Mouse (Mus musculus): ENCODE results near the gene Ercc4. TPM values are rescaled to one million over a fixed set of nuclear protein-coding genes. Genes with fewer than 3 reads are reported as not detected.

Gene Ercc4
- polyA plus RNA-seq, 1 experiment from 2014 or later, result 5.3 TPM

- ATAC-seq (ENCODE audit: low FRiP score, low TSS enrichment) (no peak), DNase-seq (ENCODE audit: low spot score) (peak; percentile 7)
- H3K36me3 ChIP-seq (ENCODE audit: control insufficient read depth, insufficient read depth, low read length), result peaks cover 14% of the 10 kb centered on the region
- no peaks in the 10 kb centered on the region for H3K9me3 ChIP-seq (ENCODE audit: control insufficient read depth, low read length)
- H3K27ac ChIP-seq (replicated peaks), result no peak overlapping the region
- TF ChIP-seq CTCF (IDR thresholded peaks at IDR 0.05; ENCODE audit: low read depth) (0 out of 2 replicates have a peak, but pooled peaks have one; percentile 7), EP300 (optimal IDR thresholded peaks at IDR 0.05) (no peak)
- H3K4me2 ChIP-seq (replicated peaks; ENCODE audit: low read depth), result no peak overlapping the region
- H3K4me3 ChIP-seq (ENCODE audit: low read depth, low read length), result no peak overlapping the region
- no peaks in the 10 kb centered on the region for H3K27me3 ChIP-seq (ENCODE audit: control insufficient read depth, insufficient read depth, low read length)
- H3K9ac ChIP-seq (ENCODE audit: low read length), result no peak overlapping the region
- 96% methylated on average over 10 of the region's 10 CpGs for WGBS
- no peaks in the 10 kb centered on the region for H3K4me1 ChIP-seq (replicated peaks; ENCODE audit: control insufficient read depth, insufficient read depth)
Measured at GRCm38 (mm10) chr16:13144682-13145410, 35.4 kb downstream of the Ercc4 start.

DNA sequence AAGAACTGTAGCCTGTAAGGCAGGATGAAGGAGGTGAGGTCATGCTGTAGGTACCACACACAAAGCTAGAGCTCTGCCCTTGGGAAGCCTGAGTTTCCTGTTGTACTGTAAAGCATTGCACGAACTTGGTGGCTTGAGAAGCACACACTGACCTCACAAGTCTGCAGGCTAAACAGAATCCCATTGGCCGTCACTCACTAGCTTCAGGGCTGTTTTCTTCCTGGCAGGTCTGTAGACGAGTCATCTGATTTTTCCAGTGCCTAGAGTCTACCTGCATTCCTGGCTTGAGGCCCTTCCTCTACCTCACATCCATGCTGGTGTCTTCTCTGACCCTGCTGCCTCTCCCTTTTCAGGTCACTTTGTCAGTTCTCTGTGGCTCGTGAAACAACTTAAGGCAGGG is 36.7 kb downstream of the Ercc4 start:
- DNase-seq (ENCODE audit: low spot score), result peak; percentile 10
- peak; percentile 16; the same call in 1 of the 2 replicates for ATAC-seq (ENCODE audit: low FRiP score, low TSS enrichment)
- H3K9me3 ChIP-seq (ENCODE audit: control insufficient read depth, low read length), result no peaks in the 10 kb centered on the region
- no peak overlapping the region for H3K4me2 ChIP-seq (replicated peaks; ENCODE audit: low read depth)
- TF ChIP-seq CTCF (IDR thresholded peaks at IDR 0.05; ENCODE audit: low read depth) (no peak), EP300 (optimal IDR thresholded peaks at IDR 0.05) (no peak)
- H3K27ac ChIP-seq (replicated peaks), result no peak overlapping the region
- 81% methylated on average over 4 of the region's 4 CpGs for WGBS
- H3K36me3 ChIP-seq (ENCODE audit: control insufficient read depth, insufficient read depth, low read length), result peaks cover 14% of the 10 kb centered on the region
- H3K4me3 ChIP-seq (ENCODE audit: low read depth, low read length), result no peak overlapping the region
- H3K4me1 ChIP-seq (replicated peaks; ENCODE audit: control insufficient read depth, insufficient read depth), result no peaks in the 10 kb centered on the region
- no peaks in the 10 kb centered on the region for H3K27me3 ChIP-seq (ENCODE audit: control insufficient read depth, insufficient read depth, low read length)
- no peak overlapping the region for H3K9ac ChIP-seq (ENCODE audit: low read length)

- TF ChIP-seq CTCF (IDR thresholded peaks at IDR 0.05; ENCODE audit: low read depth), result no peak
- TF ChIP-seq EP300 (optimal IDR thresholded peaks at IDR 0.05), result no peak
- no peak overlapping the region for H3K27ac ChIP-seq (replicated peaks)
- no peaks in the 10 kb centered on the region for H3K4me1 ChIP-seq (replicated peaks; ENCODE audit: control insufficient read depth, insufficient read depth)
- H3K27me3 ChIP-seq (ENCODE audit: control insufficient read depth, insufficient read depth, low read length), result no peaks in the 10 kb centered on the region
- DNase-seq (ENCODE audit: low spot score), result no peak
- no peak overlapping the region for H3K4me3 ChIP-seq (ENCODE audit: low read depth, low read length)
- no peak overlapping the region for H3K9ac ChIP-seq (ENCODE audit: low read length)
- no peaks in the 10 kb centered on the region for H3K9me3 ChIP-seq (ENCODE audit: control insufficient read depth, low read length)
- H3K36me3 ChIP-seq (ENCODE audit: control insufficient read depth, insufficient read depth, low read length), result peaks cover 14% of the 10 kb centered on the region
- no peak overlapping the region for H3K4me2 ChIP-seq (replicated peaks; ENCODE audit: low read depth)
- peak; percentile 47 for ATAC-seq (ENCODE audit: low FRiP score, low TSS enrichment)
- WGBS, result 83% methylated on average over 19 of the region's 19 CpGs
Measured at GRCm38 (mm10) chr16:13147810-13148555, 38.5 kb downstream of the Ercc4 start.

- Histone ChIP-seq H3K9ac (ENCODE audit: low read length) (no peak overlapping the region), H3K4me2 (replicated peaks; ENCODE audit: low read depth) (no peak overlapping the region), H3K27me3 (ENCODE audit: control insufficient read depth, insufficient read depth, low read length) (no peaks in the 10 kb centered on the region), H3K4me3 (ENCODE audit: low read depth, low read length) (no peak overlapping the region), H3K27ac (replicated peaks) (no peak overlapping the region), H3K36me3 (ENCODE audit: control insufficient read depth, insufficient read depth, low read length) (peaks cover 11% of the 10 kb centered on the region), H3K9me3 (ENCODE audit: control insufficient read depth, low read length) (no peaks in the 10 kb centered on the region), H3K4me1 (replicated peaks; ENCODE audit: control insufficient read depth, insufficient read depth) (no peaks in the 10 kb centered on the region)
- no peak for TF ChIP-seq EP300 (optimal IDR thresholded peaks at IDR 0.05)
- 84% methylated on average over 8 of the region's 8 CpGs for WGBS
- DNase-seq (ENCODE audit: low spot score) (no peak), ATAC-seq (ENCODE audit: low FRiP score, low TSS enrichment) (no peak)
Measured at GRCm38 (mm10) chr16:13149950-13150349, 40.5 kb downstream of the Ercc4 start.

DNA sequence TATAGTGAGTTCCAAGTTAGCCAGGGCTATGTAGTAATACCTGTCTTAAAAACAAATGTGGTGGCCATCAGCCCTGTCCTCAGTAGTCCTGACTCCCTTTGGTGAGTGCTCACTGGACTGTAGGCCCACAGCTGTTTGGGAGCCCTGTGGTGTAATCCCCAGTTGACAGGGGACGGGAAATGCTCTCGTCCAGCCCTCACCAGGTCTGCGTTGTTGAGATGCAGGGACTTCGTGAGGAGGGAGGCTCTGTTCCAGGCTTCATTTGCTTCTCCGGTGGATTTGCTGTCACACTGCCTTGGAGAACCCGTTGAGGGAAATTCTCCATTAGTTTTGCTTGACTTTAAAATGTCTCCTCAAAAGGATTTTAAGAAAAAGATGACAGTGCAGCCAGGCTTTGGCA is 41.3 kb downstream of the Ercc4 start:
- Histone ChIP-seq H3K9me3 (ENCODE audit: control insufficient read depth, low read length) (no peaks in the 10 kb centered on the region), H3K36me3 (ENCODE audit: control insufficient read depth, insufficient read depth, low read length) (peaks cover 11% of the 10 kb centered on the region), H3K4me1 (replicated peaks; ENCODE audit: control insufficient read depth, insufficient read depth) (no peaks in the 10 kb centered on the region), H3K27ac (replicated peaks) (no peak overlapping the region), H3K4me3 (ENCODE audit: low read depth, low read length) (no peak overlapping the region), H3K27me3 (ENCODE audit: control insufficient read depth, insufficient read depth, low read length) (no peaks in the 10 kb centered on the region), H3K9ac (ENCODE audit: low read length) (no peak overlapping the region), H3K4me2 (replicated peaks; ENCODE audit: low read depth) (no peak overlapping the region)
- WGBS, result 76% methylated on average over 6 of the region's 6 CpGs
- no peak for DNase-seq (ENCODE audit: low spot score)
- ATAC-seq (ENCODE audit: low FRiP score, low TSS enrichment), result no peak
- TF ChIP-seq CTCF (IDR thresholded peaks at IDR 0.05; ENCODE audit: low read depth), result no peak
- no peak for TF ChIP-seq EP300 (optimal IDR thresholded peaks at IDR 0.05)

- no peak for DNase-seq (ENCODE audit: low spot score)
- no peak for ATAC-seq (ENCODE audit: low FRiP score, low TSS enrichment)
- no peak for TF ChIP-seq CTCF (IDR thresholded peaks at IDR 0.05; ENCODE audit: low read depth)
- no peak for TF ChIP-seq EP300 (optimal IDR thresholded peaks at IDR 0.05)
Measured at GRCm38 (mm10) chr16:13152475-13152874, 43.0 kb downstream of the Ercc4 start.

More at GRCm38 (mm10) chr16:13152475-13152874, 43.0 kb downstream of the Ercc4 start:
- no peaks in the 10 kb centered on the region for H3K4me1 ChIP-seq (replicated peaks; ENCODE audit: control insufficient read depth, insufficient read depth)
- H3K36me3 ChIP-seq (ENCODE audit: control insufficient read depth, insufficient read depth, low read length), result peaks cover 11% of the 10 kb centered on the region
- no peak overlapping the region for H3K9ac ChIP-seq (ENCODE audit: low read length)
- WGBS, result 75% methylated on average over 5 of the region's 5 CpGs
- no peaks in the 10 kb centered on the region for H3K9me3 ChIP-seq (ENCODE audit: control insufficient read depth, low read length)
- H3K4me3 ChIP-seq (ENCODE audit: low read depth, low read length), result no peak overlapping the region
- H3K27me3 ChIP-seq (ENCODE audit: control insufficient read depth, insufficient read depth, low read length), result no peaks in the 10 kb centered on the region
- H3K27ac ChIP-seq (replicated peaks), result no peak overlapping the region
- H3K4me2 ChIP-seq (replicated peaks; ENCODE audit: low read depth), result no peak overlapping the region

All from stomach, postnatal 0 days (tissue).